Mouse (Mus musculus) heart, postnatal 25 days (tissue): ENCODE data around the gene Ccdc177. TPM values are rescaled to one million over a fixed set of nuclear protein-coding genes. Genes with fewer than 3 reads are reported as not detected.

ENCODE experiments used
- DNase-seq: peaks from one replicate; pipeline ENCODE4 v3.0.0; 2022; ENCODE audit warnings: low spot score
- intact Hi-C: fragments of 180-260 bp; cut with DNase I; formaldehyde crosslinking; loops from one replicate; pipeline ENCODE4 v1.15.1; 2025
- total RNA-seq, 2 experiments: library from RNA; stranded (reverse); gene quantifications; 2 replicates each; pipeline ENCODE4 v1.2.3; 2021

Gene Ccdc177
- total RNA-seq, 2 experiments from 2014 or later: 0.06 to 0.08 TPM

DNA sequence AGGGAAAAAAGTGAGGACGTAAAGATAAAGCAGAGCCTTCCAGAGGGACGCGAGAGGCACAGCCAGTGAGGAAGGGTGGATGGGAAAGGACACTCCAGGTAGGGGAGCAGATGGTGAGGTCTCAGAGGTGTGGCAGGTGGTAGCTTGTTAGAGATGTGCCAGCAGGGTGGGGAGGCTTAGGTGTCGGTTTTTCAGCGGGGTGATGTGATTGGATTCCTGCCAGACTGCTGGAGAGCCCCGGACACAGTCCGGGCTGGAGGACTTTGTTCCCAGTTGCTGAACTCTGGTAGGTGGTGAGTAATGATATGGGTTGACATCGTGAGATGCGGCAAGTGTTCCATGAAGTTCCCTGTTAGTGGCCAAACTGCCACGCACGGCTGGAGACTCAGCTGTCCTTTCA lies 27.1 kb upstream of the Ccdc177 start:
- no peak for DNase-seq
- intact Hi-C loops: loop anchor here (5.0 kb wide), 1 partner anchor 105 kb away; no protein-coding TSS in a partner anchor

DNA sequence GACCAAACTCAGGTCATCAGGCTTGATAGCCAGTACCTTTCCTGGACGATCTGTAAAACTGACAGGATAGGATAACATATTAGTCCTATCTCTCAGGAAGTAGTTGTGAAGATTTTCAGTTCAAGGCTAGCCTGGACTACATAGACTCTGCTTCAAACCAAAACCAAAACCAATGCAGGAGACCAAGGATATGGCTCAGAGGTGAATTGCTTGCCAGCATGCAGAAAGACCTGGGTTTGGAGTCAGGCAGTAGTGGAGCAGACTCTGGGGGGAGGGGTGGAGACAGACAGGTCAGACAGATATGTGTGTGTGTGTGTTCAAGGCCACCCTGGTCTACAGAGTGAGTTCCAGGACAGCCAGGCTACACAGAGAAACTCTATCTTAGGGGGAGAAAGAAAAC lies 26.1 kb upstream of the Ccdc177 start:
- intact Hi-C loops: loop anchor here (5.0 kb wide), 1 partner anchor 106 kb away; no protein-coding TSS in a partner anchor
- no peak for DNase-seq

DNA sequence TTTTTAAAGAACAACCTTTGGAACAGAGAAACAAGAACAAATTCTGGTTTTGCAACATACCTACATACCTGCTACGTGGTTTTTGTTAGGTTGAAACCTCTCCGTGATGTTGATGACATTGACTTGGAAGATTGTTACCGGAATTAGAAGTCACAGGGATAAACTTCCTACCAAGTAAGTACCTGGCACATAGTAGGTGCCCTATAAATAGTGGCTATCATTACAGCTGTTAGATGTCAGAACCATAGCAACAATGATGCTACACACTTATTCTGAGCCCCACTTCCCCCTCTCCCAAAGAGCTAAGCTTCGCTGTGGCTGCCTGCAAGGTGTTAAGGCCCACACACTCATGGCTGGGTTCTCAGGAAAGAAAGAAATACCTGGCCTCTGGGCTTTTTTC lies 25.1 kb upstream of the Ccdc177 start:
- no peak for DNase-seq
- intact Hi-C loops: loop anchor here (5.0 kb wide), 1 partner anchor 107 kb away; no protein-coding TSS in a partner anchor

DNA sequence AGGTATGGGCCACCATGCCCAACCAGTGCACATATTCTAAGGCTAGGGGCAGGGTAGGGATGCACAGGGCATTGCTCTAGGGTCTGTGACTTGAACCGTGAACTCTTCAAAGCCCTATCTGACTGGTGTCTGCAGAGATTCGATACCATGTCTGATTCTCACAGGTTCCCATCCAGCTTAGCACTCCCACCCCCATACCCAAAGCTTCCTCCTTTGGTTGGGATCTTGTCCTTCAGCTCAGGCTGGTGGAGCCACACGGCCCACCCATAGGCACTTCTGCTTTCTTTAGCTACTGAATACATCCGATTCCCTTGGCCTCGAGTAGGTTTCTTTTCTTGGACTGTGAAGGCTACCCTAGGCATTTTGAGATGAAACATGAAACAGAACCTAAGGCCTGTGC lies 24.5 kb upstream of the Ccdc177 start:
- intact Hi-C loops: loop anchor here (5.0 kb wide), 1 partner anchor 107 kb away; no protein-coding TSS in a partner anchor

DNA sequence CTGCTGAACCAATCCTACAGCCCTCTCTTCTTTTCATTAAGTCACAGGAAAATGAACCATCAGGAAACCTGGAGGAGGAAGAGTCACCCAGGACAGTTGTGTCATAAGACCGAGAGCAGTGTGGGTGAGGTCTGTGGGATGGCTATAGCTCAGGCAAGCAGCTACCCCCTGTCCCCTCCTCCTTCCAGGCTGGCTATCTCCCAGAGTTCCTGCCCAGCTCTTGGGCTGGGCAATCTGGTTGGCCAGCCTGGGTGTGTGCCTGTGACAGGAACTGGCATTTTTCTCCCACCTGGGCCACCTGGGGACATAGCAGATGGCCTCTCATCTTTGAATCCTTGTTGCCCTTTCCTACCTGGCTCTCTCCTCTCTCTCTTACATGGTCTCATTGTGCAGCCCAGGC lies 23.4 kb upstream of the Ccdc177 start:
- intact Hi-C loops: no loop called here

More for the DNA sequence above, 24.5 kb upstream of the Ccdc177 start:
- DNase-seq: no peak

DNA sequence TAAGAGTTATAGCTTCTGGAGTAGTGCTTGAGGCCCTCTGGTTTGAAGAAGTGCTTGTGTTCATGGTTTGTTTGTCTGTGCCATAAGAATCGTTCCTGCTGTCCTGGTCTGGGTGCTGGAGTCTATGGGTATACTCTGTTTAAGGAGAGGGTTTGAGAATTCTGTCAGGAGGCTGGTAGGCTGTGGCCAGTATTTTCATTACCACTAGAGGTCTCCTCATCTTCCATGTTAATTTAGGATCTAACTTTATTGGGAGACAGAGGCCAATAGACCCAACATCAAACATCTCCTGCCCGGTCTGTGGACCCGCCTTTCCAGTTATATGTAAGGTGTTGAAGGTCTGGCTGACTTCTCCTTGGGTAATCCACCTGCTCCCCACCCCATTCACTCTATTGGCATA lies 22.4 kb upstream of the Ccdc177 start:
- no peak for DNase-seq
- intact Hi-C loops: no loop called here

More for the DNA sequence above, 23.4 kb upstream of the Ccdc177 start:
- DNase-seq: no peak

DNA sequence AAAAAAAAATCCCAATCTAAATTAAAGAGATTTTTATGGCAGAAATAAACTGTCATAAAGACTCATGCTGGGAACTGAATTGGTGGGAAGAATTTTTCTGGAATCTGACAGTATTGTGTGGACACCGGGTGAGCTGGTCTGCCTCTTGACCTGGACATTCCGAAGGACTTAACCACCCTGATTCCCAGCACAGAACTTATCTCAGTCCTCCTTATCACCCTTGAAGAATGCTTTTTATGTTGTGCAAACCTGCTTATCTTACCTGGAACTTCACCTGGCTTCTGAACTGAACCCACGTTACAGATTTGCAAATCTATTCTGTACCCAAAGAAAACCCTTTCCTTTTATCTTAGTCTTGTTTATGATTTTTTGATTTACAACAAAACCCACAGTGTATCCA lies 21.7 kb upstream of the Ccdc177 start:
- DNase-seq: no peak
- intact Hi-C loops: no loop called here

DNA sequence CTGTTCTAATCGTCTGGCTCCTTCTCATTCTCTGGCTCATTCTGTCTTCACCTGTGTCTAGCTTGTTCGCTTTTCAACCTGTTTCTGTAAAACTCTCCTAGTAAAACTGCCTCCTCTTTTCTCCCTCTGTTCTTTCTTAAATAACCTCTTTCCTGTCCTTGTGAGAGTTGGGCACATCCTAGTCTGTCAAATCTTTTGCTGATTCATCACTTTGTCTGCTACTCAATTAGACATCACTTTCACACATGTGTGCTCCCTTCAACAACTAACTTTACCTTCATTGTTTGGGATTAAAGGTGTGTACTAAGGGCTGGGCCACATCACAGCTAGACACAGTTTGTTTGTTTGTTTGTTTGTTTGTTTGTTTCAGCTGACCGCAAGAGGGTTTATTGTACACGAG lies 19.3 kb upstream of the Ccdc177 start:
- DNase-seq: no peak
- intact Hi-C loops: no loop called here

DNA sequence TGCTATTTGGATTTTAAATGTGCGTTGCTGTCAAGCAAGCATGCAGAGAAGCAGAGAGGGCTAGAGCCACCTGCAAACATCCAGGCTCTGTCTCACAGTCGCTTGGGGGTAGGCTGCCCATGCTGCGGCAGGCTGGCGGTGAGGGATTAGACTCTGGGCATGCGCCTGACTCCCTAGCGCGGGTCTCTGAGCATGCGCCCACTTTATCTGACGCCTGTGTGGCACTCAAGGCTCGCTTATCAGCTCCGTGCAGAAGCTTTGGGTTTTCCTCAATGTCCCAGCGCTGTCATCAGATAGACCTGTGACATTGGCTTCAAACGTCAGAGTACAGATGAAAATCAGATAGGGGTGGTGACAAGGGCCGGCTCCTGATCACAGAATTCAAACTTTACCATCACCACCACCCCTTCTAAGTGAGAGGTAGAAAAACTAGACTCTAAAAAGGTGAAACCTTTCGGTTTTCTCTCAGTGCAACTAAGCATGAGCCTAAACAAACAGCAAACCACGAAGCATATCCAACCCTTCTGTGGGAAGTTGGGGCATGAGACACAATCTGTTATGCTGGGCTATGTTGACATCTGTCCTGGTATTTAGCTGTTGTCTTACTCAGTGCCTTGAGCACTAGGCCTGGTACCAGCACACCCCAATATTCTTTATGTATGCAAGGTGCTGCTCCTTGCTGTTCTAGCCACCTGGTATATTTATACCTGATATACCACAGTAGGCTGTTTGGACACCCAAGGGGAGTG lies 17.9 kb upstream of the Ccdc177 start:
- no peak for DNase-seq
- intact Hi-C loops: no loop called here

DNA sequence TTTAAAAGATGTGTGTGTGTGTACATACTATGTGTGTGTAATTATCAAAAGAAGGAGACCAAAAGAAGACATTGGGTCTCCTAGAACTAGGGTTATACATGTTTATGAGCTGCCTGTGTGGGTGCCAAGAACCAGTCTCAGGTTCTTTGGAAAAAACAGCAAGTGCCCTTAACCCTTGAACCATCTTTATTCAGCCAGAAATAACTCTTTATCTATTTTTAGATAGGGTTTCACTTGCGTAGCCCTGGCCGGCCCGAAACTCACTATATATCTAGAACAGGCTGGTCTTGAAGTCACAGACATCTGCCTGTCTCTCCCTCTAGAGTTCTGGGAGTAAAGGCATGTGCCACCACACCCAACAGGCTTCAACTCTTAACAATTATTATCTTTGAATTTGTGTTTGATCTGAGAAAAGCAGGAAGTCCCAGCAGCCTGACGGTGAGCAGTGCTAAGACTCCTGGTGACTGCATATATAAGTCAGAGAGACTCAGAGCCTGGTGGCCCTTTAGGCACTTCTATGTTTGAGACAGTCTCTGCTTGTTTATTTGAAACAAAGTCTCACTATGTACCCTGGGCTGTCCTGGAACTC lies 15.7 kb upstream of the Ccdc177 start:
- no peak for DNase-seq
- intact Hi-C loops: no loop called here

DNA sequence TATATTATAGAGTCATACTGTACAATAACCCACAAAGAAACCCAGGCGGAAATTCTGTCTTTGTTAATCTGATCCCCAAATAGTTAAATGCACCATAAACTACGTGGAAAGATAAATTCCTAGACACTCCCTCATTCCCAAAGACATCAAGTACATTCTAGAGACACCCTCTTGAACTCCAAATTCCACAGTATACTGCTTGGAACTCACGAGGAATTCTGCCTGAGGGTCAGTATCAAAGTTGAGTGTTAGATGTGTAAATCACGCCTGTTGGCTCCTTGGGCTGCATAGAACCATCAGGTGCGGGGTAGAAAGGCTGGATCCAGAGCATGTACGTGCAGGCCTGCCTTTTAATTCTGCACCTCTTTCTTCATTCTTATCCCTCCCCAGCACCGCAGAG lies 14.3 kb upstream of the Ccdc177 start:
- no peak for DNase-seq
- intact Hi-C loops: no loop called here

DNA sequence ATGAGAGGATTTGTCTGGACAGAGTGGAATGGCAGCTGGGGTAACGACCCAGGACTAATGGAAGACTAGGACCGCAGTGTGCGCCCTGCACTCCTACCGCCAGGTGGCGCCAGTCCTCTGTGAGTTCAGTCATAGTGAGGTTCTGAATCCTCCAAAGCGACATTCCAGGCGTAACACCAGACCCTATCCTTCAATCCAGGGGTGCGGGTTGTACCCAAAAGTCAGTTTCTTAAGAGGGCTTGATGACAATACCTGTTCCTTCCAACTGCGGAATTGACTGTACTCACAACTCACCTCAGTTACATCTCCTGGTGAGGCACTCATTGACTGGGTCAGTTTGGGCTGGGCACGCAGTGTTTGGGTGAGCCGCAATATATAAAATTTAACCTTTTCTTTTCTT lies 9.2 kb upstream of the Ccdc177 start:
- intact Hi-C loops: loop anchor here (1.0 to 10.0 kb wide), 2 partner anchors 126 to 615 kb away; no protein-coding TSS in a partner anchor
- peak; percentile 43 for DNase-seq

DNA sequence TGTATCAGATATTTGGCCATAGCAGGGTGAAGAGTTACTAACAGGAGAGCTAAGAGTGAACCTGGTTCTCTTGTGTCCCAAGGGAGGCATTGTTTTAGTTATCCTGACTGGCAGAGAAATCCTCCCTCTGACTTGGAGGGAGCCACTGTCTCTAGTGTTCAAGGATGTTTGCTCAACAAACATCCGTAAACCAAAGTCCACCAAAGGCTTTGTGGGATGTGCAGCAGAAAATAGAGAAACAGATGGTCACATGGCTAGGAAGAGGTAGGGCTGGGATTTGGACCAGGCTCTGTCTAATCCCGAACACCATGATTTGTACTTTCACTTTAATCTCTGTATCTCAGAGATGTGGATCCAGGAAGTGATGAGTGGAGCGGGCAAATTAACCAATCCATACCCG lies 3.6 kb upstream of the Ccdc177 start:
- intact Hi-C loops: loop anchor here (10.0 kb wide), 1 partner anchor 609 kb away; no protein-coding TSS in a partner anchor
- DNase-seq: no peak

DNA sequence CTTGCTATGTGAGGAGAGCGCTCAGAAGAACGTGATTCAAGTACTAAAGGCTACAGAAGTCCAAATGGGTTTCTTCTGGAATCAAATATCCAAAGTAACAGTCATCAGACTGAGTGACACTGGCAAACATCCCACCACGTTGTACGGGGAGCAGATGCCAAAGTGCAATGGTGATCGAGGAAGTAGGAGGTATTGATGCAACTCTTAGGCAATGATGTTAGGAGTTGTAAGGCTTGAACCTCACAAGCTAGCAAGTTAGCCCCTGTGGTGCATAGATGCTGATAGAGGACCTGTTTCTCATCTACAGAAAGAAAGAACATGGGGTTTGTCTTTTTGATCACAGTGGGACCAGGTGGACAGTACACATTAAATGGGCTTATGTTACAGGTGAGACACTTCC lies 2.5 kb upstream of the Ccdc177 start:
- DNase-seq: no peak
- intact Hi-C loops: loop anchor here (10.0 kb wide), 1 partner anchor 608 kb away; no protein-coding TSS in a partner anchor

DNA sequence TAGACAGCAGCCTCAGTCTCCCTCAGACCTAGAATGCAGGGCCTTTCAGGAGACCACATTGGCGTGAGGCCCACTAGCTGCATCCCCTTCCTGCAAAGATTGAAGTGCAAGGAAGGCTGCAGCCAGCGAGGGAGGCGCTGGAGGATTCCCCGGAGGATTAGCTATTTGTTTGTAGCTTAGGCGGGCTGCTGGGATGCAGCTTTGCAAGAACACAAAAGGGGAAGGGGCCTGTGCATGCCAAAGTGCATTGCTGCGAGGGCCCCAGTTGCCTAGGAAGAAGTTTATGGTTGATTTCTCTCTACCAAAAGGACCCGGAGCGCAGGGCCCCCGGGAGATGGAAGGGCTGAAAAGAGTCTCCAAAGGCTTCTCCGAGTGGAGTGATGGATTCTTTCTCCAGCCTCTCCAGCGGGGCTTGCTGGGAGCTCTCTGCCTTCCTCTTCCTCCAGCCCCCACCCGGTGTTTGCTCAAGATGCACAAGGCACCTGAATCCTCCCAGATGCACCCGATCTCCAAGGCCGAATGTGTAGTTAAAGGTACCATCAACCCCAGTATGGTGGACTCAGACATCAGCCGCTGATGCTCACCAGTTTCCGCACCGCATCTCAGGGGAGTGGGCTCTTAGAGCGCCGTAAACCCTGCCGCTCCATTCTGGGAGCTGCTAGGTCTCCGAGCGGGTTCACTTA lies 633 bp downstream of the Ccdc177 start:
- intact Hi-C loops: loop anchor here (2.0 to 10.0 kb wide), 2 partner anchors 31 to 605 kb away; no protein-coding TSS in a partner anchor
- peak; percentile 4 for DNase-seq

DNA sequence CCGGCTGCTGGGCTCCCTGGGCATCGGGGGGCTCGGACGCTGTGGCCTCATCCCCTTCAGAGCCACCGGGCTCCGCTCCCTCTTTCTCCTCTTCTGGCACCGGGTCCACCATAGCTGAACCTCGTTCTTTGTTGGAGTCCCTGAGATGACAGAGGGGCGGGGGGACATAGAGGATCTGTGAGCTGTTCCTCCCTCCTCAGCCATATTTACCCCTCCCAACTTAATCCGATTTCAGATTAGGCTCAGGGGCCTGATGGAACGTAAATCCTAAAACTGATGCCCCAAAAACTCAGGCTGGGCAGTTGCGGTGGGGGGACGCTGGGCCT lies 1.1 kb downstream of the Ccdc177 start:
- no peak for DNase-seq
- intact Hi-C loops: no loop called here

DNA sequence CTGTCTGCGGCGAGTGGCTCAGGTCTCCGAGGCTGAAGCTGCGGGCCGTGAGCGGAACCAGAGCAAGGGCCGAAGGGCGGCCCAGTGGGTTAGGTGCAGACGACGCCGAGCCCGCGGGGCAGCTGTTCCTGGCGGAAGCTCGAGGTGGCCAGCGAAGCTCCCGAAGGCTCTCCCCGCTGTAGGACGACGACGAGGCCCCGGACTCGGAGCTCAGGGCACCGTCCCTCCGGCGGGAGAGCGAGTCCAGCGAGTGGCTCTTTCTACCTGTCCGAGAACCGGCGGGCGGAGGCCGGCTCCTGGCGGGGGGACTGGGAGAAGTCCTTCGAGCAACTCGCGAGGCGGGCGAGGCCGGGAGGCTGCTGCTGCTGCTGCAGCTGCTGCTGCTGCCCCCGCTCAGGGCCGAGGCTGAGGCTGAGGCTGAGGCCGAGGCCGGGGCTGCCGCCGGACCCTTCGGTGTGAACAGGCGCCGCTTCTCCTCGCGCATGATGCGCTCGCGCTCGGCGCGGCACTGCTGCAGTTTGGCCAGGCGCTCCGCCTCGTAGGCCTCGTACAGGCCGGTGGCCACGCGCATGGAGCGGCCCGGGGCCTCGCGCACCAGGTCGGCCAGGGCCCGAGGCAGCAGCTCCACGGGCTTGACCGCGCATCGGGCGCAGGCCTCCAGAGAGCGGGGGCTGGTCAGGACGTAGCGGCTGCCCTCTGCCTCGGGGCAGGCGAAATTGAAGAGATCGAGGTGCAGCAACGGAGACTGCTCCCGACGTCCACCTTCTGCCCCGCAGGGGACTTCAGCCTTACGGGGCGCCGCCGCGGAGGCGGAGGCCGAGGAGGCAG lies 1.7 kb downstream of the Ccdc177 start:
- intact Hi-C loops: no loop called here
- DNase-seq: no peak

DNA sequence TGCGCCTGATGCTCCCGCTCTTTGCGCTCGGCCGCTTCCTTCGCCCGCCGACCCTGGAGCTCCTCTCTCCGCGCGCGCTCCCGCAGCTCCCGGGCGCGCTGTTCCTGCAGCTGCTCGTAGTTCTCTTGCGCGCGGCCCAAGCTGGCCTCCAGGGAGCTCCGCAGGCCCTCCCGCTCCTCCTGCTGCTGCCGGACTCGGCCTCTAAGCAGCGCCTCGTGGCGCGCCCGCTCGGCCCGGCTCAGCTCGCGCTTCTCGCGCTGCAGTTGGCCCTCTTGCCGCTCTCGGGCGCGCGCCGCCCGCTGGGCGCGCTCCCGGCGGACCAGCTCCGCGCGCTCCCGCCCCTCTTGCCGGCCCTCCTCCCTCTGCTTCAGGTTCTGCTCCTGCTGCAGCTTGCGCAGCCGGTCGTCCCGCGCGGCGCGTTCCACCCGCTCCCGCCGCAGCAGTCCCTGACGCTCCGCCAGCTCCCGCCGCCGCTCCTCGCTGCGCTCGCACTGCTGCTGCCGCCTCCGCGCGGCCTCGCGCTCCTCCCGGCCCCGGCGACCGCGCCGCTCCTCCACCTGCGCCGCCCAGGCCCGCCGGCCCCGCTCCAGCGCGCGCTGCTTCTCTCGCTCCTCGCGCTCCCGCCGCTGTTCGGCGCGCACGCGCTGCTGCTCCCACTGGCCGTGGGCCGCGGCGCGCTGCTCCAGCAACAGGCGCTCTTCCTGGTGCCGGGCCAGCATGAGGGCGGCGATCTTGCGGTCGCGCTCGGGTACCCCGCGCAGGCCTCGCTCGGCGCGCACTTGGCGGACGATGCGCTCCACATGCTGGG lies 2.5 kb downstream of the Ccdc177 start:
- intact Hi-C loops: no loop called here
- peak; percentile 43 for DNase-seq

DNA sequence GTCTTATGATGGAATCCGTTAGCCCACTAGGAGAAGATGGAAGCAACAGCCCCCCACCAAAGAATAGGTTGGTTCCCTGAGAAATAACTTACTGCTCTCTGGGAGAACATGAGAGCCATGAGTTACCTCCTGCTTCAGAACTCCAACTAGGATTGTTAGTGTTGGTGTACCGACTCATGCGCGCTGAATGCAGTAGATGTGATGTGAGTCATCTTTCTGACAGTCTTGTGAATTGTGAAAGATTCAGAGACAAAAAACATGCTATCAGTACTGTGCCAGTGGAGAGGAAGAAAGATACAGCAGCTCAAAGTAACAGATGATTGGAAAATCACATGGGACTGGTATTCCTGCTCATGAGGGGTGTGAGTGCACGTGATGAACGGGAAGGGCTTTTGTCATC lies 8.9 kb downstream of the Ccdc177 start:
- intact Hi-C loops: no loop called here
- no peak for DNase-seq
